Mouse (Mus musculus): Measurements from ENCODE around the gene Panx3. TPM values are rescaled to one million over a fixed set of nuclear protein-coding genes. Genes with fewer than 3 reads are reported as not detected.

Panx3 gene
- polyA plus RNA-seq (2014; fragmentation: Illumina TruSeq; extraction: RNeasy Lipid Tissue Mini Kit (QIAGEN cat#74804); ENCODE audit: insufficient read depth, low read depth, low replicate concordance): not detected

GRCm38 (mm10) chr9:37669115-37669514 lies at the start of gene Panx3:
TSS of gene Panx3 (minus strand) at chr9:37669235.

DNA sequence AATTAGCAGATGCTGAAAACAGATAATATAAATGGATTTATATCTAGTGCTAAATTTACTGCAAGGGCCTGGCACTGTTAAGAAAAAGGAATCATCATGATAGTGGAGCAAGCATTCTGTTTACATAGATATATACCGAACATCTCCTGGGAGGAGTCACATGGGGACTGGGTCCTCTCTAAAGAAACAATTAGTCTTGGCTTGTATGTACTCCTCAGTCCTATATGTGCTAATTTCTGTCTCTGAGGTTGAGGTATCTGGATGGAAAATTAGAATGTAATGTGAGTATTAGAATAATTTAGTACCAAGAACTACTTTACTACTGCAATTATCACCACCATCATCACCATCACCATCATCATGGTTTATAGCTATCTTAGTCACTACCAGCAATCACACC lies 47.1 kb upstream of the Panx3 start, which contains the start of gene Olfr160:
Olfr160 (minus strand) TSS at position 101 of the 400 bp plus-strand sequence.

DNA sequence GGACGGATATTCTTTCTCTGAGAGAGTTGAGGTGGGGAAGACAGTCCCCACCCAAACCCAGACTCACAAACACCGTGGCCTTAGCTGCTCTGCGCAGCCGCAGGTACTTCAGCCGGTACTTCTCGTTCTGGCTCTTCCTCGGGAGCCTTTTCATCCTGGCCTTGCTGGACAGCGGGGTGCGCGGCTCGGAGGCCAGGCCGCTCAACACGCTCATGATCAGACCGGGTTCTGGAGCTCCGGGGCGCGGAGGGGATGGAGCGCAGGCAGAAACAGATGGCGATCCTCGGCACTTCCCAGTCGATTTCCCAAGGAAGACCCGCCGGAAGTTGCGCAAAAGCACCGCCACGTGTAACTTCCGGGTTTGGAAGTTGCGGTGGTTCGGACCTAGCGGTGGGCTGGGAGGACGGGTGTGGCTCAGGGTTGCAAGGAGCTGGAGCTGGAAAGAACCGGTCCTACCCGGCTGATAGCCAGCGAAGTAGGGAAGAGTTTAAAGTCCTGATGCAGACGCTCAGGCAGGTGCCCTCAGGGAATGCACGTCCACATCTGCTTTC lies 12.0 kb downstream of the Panx3 start, which contains the start of gene Tbrg1:
Tbrg1 (minus strand) TSS at position 382 of the 551 bp plus-strand sequence.

GRCm38 (mm10) chr9:37613182-37613910 lies 55.7 kb downstream of the Panx3 start, which contains the start of gene Spa17:
TSS of gene Spa17 (minus strand) at chr9:37613722.

Other genes with a start within 250 kb of the Panx3 start
- not detected for gene Robo3, start 236.0 kb downstream of the Panx3 start, polyA plus RNA-seq (2014; fragmentation: Illumina TruSeq; extraction: RNeasy Lipid Tissue Mini Kit (QIAGEN cat#74804); ENCODE audit: insufficient read depth, low read depth, low replicate concordance)
- 10.8 TPM for gene Msantd2, start 179.9 kb downstream of the Panx3 start, polyA plus RNA-seq (2014; fragmentation: Illumina TruSeq; extraction: RNeasy Lipid Tissue Mini Kit (QIAGEN cat#74804); ENCODE audit: insufficient read depth, low read depth, low replicate concordance)
- gene Esam, start 141.2 kb downstream of the Panx3 start, polyA plus RNA-seq (2014; fragmentation: Illumina TruSeq; extraction: RNeasy Lipid Tissue Mini Kit (QIAGEN cat#74804); ENCODE audit: insufficient read depth, low read depth, low replicate concordance): 191 TPM
- 27.5 TPM for gene Vsig2, start 130.0 kb downstream of the Panx3 start, polyA plus RNA-seq (2014; fragmentation: Illumina TruSeq; extraction: RNeasy Lipid Tissue Mini Kit (QIAGEN cat#74804); ENCODE audit: insufficient read depth, low read depth, low replicate concordance)
- 13.8 TPM for gene Nrgn, start 116.3 kb downstream of the Panx3 start, polyA plus RNA-seq (2014; fragmentation: Illumina TruSeq; extraction: RNeasy Lipid Tissue Mini Kit (QIAGEN cat#74804); ENCODE audit: insufficient read depth, low read depth, low replicate concordance)
- 7.7 TPM for gene Siae, start 113.5 kb downstream of the Panx3 start, polyA plus RNA-seq (2014; fragmentation: Illumina TruSeq; extraction: RNeasy Lipid Tissue Mini Kit (QIAGEN cat#74804); ENCODE audit: insufficient read depth, low read depth, low replicate concordance)
- 30.4 TPM for gene Spa17, start 55.5 kb downstream of the Panx3 start, polyA plus RNA-seq (2014; fragmentation: Illumina TruSeq; extraction: RNeasy Lipid Tissue Mini Kit (QIAGEN cat#74804); ENCODE audit: insufficient read depth, low read depth, low replicate concordance)
- 63.3 TPM for gene Tbrg1, start 11.9 kb downstream of the Panx3 start, polyA plus RNA-seq (2014; fragmentation: Illumina TruSeq; extraction: RNeasy Lipid Tissue Mini Kit (QIAGEN cat#74804); ENCODE audit: insufficient read depth, low read depth, low replicate concordance)
- gene Olfr160, start 47.0 kb upstream of the Panx3 start, polyA plus RNA-seq (2014; fragmentation: Illumina TruSeq; extraction: RNeasy Lipid Tissue Mini Kit (QIAGEN cat#74804); ENCODE audit: insufficient read depth, low read depth, low replicate concordance): not detected
- not detected for gene Olfr874, start 75.9 kb upstream of the Panx3 start, polyA plus RNA-seq (2014; fragmentation: Illumina TruSeq; extraction: RNeasy Lipid Tissue Mini Kit (QIAGEN cat#74804); ENCODE audit: insufficient read depth, low read depth, low replicate concordance)
- not detected for gene Olfr875, start 102.6 kb upstream of the Panx3 start, polyA plus RNA-seq (2014; fragmentation: Illumina TruSeq; extraction: RNeasy Lipid Tissue Mini Kit (QIAGEN cat#74804); ENCODE audit: insufficient read depth, low read depth, low replicate concordance)
- gene Olfr876, start 133.8 kb upstream of the Panx3 start, polyA plus RNA-seq (2014; fragmentation: Illumina TruSeq; extraction: RNeasy Lipid Tissue Mini Kit (QIAGEN cat#74804); ENCODE audit: insufficient read depth, low read depth, low replicate concordance): not detected
- gene Olfr877, start 185.0 kb upstream of the Panx3 start, polyA plus RNA-seq (2014; fragmentation: Illumina TruSeq; extraction: RNeasy Lipid Tissue Mini Kit (QIAGEN cat#74804); ENCODE audit: insufficient read depth, low read depth, low replicate concordance): not detected
- gene Olfr145, start 227.5 kb upstream of the Panx3 start, polyA plus RNA-seq (2014; fragmentation: Illumina TruSeq; extraction: RNeasy Lipid Tissue Mini Kit (QIAGEN cat#74804); ENCODE audit: insufficient read depth, low read depth, low replicate concordance): not detected
- gene Olfr878, start 248.6 kb upstream of the Panx3 start, polyA plus RNA-seq (2014; fragmentation: Illumina TruSeq; extraction: RNeasy Lipid Tissue Mini Kit (QIAGEN cat#74804); ENCODE audit: insufficient read depth, low read depth, low replicate concordance): not detected

Data from lung, adult 10 weeks (tissue).